Mouse (Mus musculus): ENCODE measurements around the gene Cntrob. TPM values are rescaled to one million over a fixed set of nuclear protein-coding genes. Genes with fewer than 3 reads are reported as not detected.
A peak's percentile ranks its signal among the peaks of the same experiment; 100 is the strongest.

The Cntrob gene
- polyA plus RNA-seq, 1 experiment from 2014 or later, result 17.3 TPM

DNA sequence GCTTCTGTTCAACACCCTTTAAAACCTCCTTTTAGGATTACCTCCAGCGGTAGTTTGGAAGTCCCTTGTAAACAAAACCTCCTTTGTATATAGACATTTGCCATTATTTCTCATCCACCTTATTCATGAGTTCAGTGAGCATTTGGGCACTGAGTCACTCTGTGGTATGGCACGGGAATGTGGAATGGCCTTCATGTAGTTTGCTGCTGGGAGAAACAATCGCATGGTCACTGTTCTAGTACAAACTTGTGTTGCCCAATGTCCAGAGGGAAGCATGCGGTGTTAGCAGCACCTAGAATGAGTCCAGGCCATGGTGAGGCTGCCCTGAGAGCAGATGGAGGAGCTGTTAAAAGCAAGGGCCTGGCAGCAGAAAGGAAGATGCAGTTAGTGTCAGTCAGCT is 11.2 kb upstream of the Cntrob start:
- H3K36me3 ChIP-seq, result no peaks in the 10 kb centered on the region
- H3K9ac ChIP-seq, result no peak overlapping the region
- peaks cover 21% of the 10 kb centered on the region for H3K4me1 ChIP-seq (replicated peaks)
- no peak for ATAC-seq (ENCODE audit: low FRiP score, low read depth)
- no peak overlapping the region for H3K27ac ChIP-seq (replicated peaks)
- 77% methylated on average over 4 of the region's 4 CpGs for WGBS
- H3K4me3 ChIP-seq, result no peak overlapping the region
- H3K4me2 ChIP-seq, result no peak overlapping the region
- H3K27me3 ChIP-seq, result no peaks in the 10 kb centered on the region
- H3K9me3 ChIP-seq, result no peaks in the 10 kb centered on the region

DNA sequence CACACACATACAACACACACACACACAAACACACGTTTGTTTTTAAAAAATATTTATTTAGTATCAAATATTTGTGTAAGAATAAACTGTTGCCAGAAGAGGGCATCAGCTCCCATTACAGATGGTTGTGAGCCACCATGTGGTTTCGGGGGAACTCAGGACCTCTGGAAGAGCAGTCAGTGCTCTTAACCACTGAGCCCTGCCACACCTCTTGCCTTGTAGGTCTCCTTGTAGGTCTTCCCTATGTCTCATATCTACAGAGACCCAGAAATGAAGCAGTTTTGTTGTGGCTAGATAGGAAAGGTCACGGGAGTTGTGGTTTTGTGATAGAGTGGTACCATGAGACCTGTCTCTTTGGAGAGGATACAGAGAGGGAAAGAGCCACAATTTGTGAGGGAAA is 10.3 kb upstream of the Cntrob start:
- Histone ChIP-seq H3K9ac (no peak overlapping the region), H3K27me3 (no peaks in the 10 kb centered on the region), H3K27ac (replicated peaks) (no peak overlapping the region), H3K4me2 (no peak overlapping the region), H3K9me3 (no peaks in the 10 kb centered on the region), H3K36me3 (no peaks in the 10 kb centered on the region), H3K4me1 (replicated peaks) (peaks cover 20% of the 10 kb centered on the region), H3K4me3 (no peak overlapping the region)
- no peak for ATAC-seq (ENCODE audit: low FRiP score, low read depth)
- WGBS, result 64% methylated on average over 3 of the region's 3 CpGs

DNA sequence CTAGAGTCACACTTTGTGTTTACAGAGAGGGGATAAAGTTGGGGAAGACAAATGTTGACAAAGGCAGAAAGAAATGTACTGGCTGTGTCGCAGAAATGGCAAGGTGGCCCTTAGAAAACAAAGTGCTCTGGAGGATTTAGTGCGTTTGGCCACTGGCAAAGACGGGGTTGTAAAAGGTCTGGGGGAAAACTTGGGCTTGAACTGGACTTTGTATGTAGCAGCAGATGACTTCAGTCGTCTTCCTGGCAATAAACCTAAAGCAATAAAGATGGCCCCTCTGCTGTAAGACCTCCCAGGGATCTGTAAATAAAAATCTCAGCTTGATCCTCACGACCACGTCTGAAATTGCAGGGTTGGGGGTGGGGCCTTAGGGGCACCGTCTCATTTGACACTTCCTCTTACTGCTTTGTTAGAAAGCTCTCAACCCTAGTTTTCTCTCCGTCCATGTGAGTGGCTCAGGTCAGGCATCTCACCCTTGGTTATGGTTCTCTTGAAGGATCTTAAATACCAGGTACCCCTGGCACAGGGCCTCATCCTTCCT is 9.2 kb upstream of the Cntrob start:
- peak overlapping the region; percentile 69 for H3K4me2 ChIP-seq
- peak overlapping the region; percentile 43; the same call in 1 of the 2 replicates for H3K4me3 ChIP-seq
- H3K27ac ChIP-seq (replicated peaks), result peak overlapping the region; percentile 88
- H3K27me3 ChIP-seq, result no peaks in the 10 kb centered on the region; the same call in 1 of the 2 replicates
- no peaks in the 10 kb centered on the region for H3K36me3 ChIP-seq
- peaks cover 20% of the 10 kb centered on the region for H3K4me1 ChIP-seq (replicated peaks)
- 36% methylated on average over 8 of the region's 8 CpGs for WGBS
- no peak for ATAC-seq (ENCODE audit: low FRiP score, low read depth)
- 0 out of 2 replicates have a peak overlapping the region, but pooled peaks have one; percentile 63 for H3K9ac ChIP-seq
- no peaks in the 10 kb centered on the region for H3K9me3 ChIP-seq

DNA sequence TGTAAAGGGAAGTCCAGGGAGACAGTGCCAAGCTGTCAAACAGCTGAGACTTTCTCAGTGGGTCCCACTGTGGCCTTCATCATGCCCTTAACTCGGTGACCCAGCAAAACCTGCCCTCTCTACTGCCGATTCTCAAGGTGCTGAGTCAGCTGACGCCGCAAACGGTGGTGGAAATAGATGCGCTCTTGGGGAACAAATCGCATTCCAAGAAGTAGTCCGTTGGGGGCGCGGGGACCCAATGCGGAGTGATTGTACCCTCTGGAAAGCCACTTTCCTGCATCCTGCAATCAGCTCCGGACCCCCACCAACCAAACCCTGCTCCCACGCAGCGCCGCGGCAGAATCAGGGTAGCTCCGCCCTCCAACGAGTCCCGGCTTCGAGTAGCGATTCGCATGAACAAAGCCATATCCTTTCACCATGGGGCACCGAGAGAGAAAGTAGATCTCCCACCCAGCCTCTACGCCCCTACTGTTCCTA is 8.4 kb upstream of the Cntrob start:
- Histone ChIP-seq H3K27me3 (peaks cover 6% of the 10 kb centered on the region; the same call in 1 of the 2 replicates), H3K9me3 (no peaks in the 10 kb centered on the region), H3K4me2 (peak overlapping the region; percentile 69), H3K4me1 (replicated peaks) (peaks cover 25% of the 10 kb centered on the region), H3K36me3 (no peaks in the 10 kb centered on the region), H3K4me3 (peak overlapping the region; percentile 43), H3K27ac (replicated peaks) (peak overlapping the region; percentile 88), H3K9ac (peak overlapping the region; percentile 63)
- ATAC-seq (ENCODE audit: low FRiP score, low read depth), result peak; percentile 81
- WGBS, result under 1% methylated on average over 24 of the region's 24 CpGs

DNA sequence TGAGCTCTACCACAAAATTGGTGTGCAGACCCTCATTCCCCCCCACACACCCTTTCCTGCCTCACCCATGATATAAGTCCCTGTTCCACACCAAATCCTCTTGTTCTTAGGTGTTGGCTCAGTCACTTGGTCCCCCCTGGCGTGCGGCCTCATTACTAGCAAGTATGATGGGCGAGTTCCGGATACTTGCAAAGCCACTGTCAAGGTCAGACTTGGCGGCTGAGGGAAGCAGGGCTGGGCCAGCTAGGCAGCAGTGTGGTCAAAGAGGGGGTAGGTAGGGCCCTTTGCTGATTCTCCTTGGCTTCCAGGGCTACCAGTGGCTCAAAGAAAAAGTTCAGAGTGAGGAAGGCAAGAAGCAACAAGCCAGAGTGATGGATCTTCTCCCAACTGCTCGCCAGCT is 7.6 kb upstream of the Cntrob start:
- H3K4me3 ChIP-seq, result peak overlapping the region; percentile 43; the same call in 1 of the 2 replicates
- 92% methylated on average over 6 of the region's 6 CpGs for WGBS
- peaks cover 33% of the 10 kb centered on the region for H3K4me1 ChIP-seq (replicated peaks)
- no peaks in the 10 kb centered on the region for H3K36me3 ChIP-seq
- H3K4me2 ChIP-seq, result peak overlapping the region; percentile 69
- no peak for ATAC-seq (ENCODE audit: low FRiP score, low read depth)
- H3K9ac ChIP-seq, result no peak overlapping the region
- H3K9me3 ChIP-seq, result no peaks in the 10 kb centered on the region
- peaks cover 7% of the 10 kb centered on the region; the same call in 1 of the 2 replicates for H3K27me3 ChIP-seq
- H3K27ac ChIP-seq (replicated peaks), result peak overlapping the region; percentile 88; the same call in 1 of the 2 replicates

DNA sequence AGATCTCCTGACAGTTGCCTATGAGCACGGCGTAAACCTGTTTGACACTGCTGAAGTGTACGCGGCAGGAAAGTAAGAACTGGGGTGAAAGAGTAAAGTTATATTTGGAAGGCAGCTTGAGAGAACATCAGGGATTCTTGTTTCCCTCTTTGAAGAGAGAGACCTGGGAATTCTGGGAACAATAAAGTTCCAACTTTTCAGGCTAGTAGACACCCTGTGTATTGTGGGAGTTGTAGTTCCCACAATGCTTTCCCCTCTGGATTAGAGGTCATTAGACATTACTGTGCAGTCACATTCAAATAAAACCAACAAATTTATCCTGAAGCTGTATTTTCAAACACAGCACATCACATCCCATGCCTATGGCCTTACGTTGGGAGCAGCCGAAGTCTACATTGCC is 4.9 kb upstream of the Cntrob start:
- Histone ChIP-seq H3K4me3 (no peak overlapping the region), H3K4me2 (no peak overlapping the region), H3K36me3 (no peaks in the 10 kb centered on the region), H3K9me3 (no peaks in the 10 kb centered on the region), H3K27ac (replicated peaks) (no peak overlapping the region), H3K4me1 (replicated peaks) (peaks cover 53% of the 10 kb centered on the region), H3K27me3 (peaks cover 7% of the 10 kb centered on the region; the same call in 1 of the 2 replicates), H3K9ac (no peak overlapping the region)
- no peak for ATAC-seq (ENCODE audit: low FRiP score, low read depth)
- WGBS, result 98% methylated on average over 6 of the region's 6 CpGs

DNA sequence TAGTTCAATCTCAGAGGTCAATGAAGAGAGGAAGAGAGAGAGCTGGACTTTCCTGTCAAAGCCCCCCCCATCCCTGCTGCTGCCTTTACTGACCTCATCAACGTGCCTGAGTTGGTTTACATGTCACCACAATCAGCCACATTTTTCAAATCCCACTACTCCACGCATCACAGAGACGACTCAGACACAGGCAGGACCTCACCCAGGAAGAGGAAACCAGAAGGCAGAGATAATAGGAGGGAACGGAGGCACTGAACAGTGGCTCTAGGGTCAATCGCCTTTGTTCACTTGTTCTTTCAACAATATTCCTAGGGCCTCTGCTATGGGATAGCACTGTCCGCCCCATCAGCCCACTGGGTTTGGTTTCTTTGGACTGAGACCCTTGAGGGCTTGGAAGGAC is 4.1 kb upstream of the Cntrob start:
- no peak overlapping the region for H3K4me2 ChIP-seq
- no peak for ATAC-seq (ENCODE audit: low FRiP score, low read depth)

DNA sequence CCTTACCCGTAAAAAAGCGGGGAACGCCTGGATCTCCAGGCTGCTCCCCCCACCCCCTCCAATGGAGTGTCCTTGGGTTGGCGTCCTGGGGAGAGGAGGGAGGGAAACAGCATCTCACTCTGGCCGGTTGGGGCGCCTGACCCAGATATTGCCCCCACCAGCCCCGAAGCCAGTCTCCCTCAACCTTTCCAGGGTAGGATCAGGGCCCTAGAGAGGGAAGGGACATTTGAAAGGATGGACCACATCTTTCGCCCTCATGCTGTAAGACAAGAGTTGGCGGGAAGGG is 3.5 kb upstream of the Cntrob start:
- Histone ChIP-seq H3K27me3 (peaks cover 7% of the 10 kb centered on the region; the same call in 1 of the 2 replicates), H3K9me3 (no peaks in the 10 kb centered on the region), H3K36me3 (no peaks in the 10 kb centered on the region), H3K27ac (replicated peaks) (no peak overlapping the region), H3K4me3 (peak overlapping the region; percentile 44), H3K4me2 (peak overlapping the region; percentile 78), H3K4me1 (replicated peaks) (peaks cover 56% of the 10 kb centered on the region), H3K9ac (no peak overlapping the region)
- no peak for ATAC-seq (ENCODE audit: low FRiP score, low read depth)
- WGBS, result 17% methylated on average over 9 of the region's 9 CpGs

More for the DNA sequence above, 4.1 kb upstream of the Cntrob start:
- H3K27me3 ChIP-seq, result peaks cover 7% of the 10 kb centered on the region; the same call in 1 of the 2 replicates
- WGBS, result 43% methylated on average over 6 of the region's 6 CpGs
- no peak overlapping the region for H3K4me3 ChIP-seq
- H3K36me3 ChIP-seq, result no peaks in the 10 kb centered on the region
- H3K27ac ChIP-seq (replicated peaks), result no peak overlapping the region
- no peaks in the 10 kb centered on the region for H3K9me3 ChIP-seq
- no peak overlapping the region for H3K9ac ChIP-seq
- H3K4me1 ChIP-seq (replicated peaks), result peaks cover 56% of the 10 kb centered on the region

DNA sequence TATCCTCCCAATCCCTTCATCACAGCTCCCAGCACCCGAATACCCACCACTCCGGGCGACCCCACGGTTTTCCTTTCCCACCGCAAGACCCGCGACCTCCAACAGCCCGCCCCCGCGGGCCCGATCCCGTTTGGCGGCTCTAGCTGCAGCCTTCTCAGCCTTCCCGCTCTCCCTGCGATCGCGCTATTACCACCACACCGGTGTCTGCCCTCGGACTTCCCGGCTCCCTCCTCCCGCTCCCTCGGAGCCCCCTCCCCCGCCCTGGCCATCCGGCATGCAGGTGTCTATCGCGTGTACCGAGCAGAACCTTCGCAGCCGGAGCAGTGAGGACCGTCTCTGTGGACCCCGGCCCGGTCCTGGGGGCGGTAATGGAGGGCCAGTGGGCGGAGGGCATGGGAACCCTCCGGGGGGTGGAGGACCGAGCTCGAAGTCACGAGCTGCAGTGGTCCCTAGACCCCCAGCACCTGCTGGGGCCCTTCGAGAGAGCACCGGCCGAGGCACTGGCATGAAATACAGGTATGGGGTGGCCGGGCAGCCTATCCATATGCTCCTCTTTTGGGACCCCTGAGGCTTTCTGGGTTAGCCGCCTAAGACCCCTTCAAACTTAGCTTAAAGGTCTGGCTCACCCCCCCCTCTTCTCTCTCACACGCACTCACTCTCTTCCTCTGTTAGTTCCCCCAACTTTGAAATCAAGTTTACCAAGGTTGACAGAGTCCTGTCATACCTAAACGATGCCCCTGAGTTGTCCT is 3.0 kb upstream of the Cntrob start:
- no peaks in the 10 kb centered on the region for H3K36me3 ChIP-seq
- 0 out of 2 replicates have a peak, but pooled peaks have one; percentile 9 for ATAC-seq (ENCODE audit: low FRiP score, low read depth)
- peaks cover 7% of the 10 kb centered on the region; the same call in 1 of the 2 replicates for H3K27me3 ChIP-seq
- no peak overlapping the region; the same call in 1 of the 2 replicates for H3K27ac ChIP-seq (replicated peaks)
- H3K4me2 ChIP-seq, result peak overlapping the region; percentile 78
- no peaks in the 10 kb centered on the region for H3K9me3 ChIP-seq
- peak overlapping the region; percentile 46 for H3K9ac ChIP-seq
- peaks cover 57% of the 10 kb centered on the region for H3K4me1 ChIP-seq (replicated peaks)
- under 1% methylated on average over 45 of the region's 45 CpGs for WGBS
- H3K4me3 ChIP-seq, result peak overlapping the region; percentile 44

DNA sequence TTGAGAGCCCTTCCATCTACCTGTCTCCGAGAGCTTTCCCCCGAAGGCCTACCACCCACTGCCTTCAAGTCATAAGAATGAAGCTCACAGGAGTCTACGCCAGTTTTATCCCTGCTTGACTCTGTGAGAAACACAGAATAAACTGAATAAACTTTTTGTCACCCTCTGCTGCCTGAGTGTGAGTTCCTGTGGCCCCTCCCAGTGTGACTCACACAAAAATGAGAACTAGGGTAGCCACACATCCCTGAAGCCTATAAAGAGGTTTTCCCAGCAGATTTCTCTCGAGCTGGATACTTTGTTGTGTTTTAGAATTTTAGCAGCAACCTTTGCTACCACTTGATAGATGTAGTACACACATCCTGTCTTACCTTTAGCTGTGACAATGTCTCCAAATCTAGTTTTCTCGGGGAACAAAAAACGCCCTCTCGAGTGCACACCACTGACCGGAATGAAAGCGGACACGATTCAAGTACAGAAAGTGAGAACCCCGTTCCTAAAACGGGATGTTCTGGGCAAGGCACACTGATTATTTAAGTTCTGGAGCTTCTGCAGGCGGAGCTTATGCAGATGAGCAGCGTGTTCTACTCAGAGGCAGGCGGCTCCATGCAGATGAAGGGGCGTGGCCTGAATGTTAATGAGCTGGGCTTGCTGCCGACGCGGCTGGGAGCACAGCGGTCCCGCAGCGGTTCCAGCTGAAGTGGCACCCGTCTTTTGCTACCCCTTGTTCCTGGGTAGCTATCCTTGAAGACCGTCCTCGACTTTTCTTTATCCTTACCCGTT is 2.2 kb upstream of the Cntrob start, which contains the start of gene Kcnab3:
Gene Kcnab3 (plus strand): TSS at position 631 of the 780 bp plus-strand sequence.
- Histone ChIP-seq H3K4me1 (replicated peaks) (peaks cover 51% of the 10 kb centered on the region), H3K4me2 (peak within 1 kb of the TSS; percentile 78), H3K27ac (replicated peaks) (no peak within 1 kb of the TSS; the same call in 1 of the 2 replicates), H3K4me3 (peak within 1 kb of the TSS; percentile 44), H3K36me3 (no peaks in the 10 kb centered on the region), H3K27me3 (peaks cover 7% of the 10 kb centered on the region; the same call in 1 of the 2 replicates), H3K9ac (peak within 1 kb of the TSS; percentile 46), H3K9me3 (no peaks in the 10 kb centered on the region)
- no peak for ATAC-seq (ENCODE audit: low FRiP score, low read depth)
- 11% methylated on average over 26 of the region's 26 CpGs for WGBS

DNA sequence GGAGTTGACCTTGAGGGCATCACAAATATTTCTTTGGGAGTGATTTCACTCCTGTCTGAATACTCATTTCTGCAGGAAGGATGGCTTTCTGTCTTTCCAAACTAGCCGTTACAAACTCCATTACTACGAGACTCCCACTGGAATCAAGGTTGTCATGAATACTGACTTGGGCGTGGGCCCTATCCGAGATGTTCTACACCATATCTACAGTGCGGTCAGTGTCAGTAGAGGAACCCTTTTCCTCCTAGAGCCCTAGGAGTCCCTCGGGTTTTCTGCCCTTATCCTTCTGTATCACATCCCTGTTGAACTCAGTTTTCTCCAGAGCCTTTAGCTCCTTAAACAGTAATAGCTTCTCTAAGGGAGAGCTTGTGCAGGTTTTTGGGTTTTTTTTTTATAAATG is 1.2 kb upstream of the Cntrob start:
- Histone ChIP-seq H3K9me3 (no peaks in the 10 kb centered on the region), H3K4me2 (peak overlapping the region; percentile 84), H3K27me3 (peaks cover 7% of the 10 kb centered on the region; the same call in 1 of the 2 replicates), H3K4me1 (replicated peaks) (peaks cover 51% of the 10 kb centered on the region), H3K4me3 (peak overlapping the region; percentile 56), H3K9ac (peak overlapping the region; percentile 71; the same call in 1 of the 2 replicates), H3K27ac (replicated peaks) (no peak overlapping the region), H3K36me3 (no peaks in the 10 kb centered on the region)
- ATAC-seq (ENCODE audit: low FRiP score, low read depth), result no peak
- 82% methylated on average over 6 of the region's 6 CpGs for WGBS
